Mouse (Mus musculus) heart, postnatal 0 days (tissue): ENCODE results near the gene Cd200r3.
A peak's percentile ranks its signal among the peaks of the same experiment; 100 is the strongest.

Source experiments
- CTCF ChIP-seq: IDR thresholded peaks from 2 replicates; pipeline ENCODE4 v1.5.1; 2016; ENCODE audit warnings: antibody characterized with exemption, control low read depth, low read depth
- EP300 ChIP-seq: IDR thresholded peaks from 2 replicates; pipeline ENCODE4 v1.6.1; 2016; ENCODE audit warnings: antibody characterized with exemption, low read depth

- TF ChIP-seq EP300, result 0 out of 2 replicates have a peak, but pooled peaks have one; percentile 36
- no peak for TF ChIP-seq CTCF
These were observed 66.2 kb downstream of the Cd200r3 start for GRCm38 (mm10) chr16:45009634-45010033.
